Mouse (Mus musculus): ENCODE data around the gene Slc37a1. TPM values are rescaled to one million over a fixed set of nuclear protein-coding genes. Genes with fewer than 3 reads are reported as not detected.

Slc37a1 gene
- polyA plus RNA-seq, 2 experiments from 2014 or later = 29.9 to 42.6 TPM

DNA sequence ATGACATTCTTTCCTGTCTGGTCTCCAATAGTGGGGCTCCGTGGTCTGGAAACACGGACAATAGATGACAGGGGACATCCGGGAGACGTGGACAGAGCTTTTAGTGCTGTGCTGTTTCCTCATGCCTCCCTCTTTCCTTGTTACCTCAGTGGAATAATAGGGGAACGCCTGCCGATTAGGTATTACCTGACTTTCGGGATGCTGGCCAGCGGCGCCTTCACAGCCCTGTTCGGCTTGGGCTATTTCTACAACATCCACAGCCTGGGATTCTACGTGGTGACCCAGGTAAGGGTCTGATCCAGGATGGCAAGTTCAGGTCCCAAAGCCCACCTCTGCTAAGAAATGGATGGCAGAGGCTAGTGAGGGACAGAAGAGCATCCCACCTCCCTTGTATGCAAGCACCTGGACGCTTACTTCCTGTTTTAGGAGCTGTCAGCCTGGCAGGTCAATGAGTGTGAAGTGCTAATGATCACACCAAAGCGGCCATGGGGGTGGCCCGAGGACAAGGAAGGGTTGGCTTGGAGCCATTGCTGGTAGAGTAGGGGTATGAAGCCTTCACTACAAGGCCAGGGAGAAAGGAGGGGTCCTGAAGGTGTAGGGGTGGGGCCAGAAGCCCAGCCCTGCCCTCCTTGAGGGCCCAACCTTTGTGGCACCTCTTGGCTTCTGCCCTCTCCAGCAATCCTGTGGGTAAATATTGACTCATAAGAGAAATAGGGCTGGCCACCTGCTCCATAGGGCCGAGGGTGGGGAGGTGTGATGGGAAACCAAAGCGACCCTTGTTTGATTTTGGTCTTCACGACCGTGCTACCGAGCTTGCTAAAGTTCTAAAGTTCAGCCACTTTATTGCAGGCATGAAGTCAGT is 32.5 kb downstream of the Slc37a1 start:
- no peak for ATAC-seq

DNA sequence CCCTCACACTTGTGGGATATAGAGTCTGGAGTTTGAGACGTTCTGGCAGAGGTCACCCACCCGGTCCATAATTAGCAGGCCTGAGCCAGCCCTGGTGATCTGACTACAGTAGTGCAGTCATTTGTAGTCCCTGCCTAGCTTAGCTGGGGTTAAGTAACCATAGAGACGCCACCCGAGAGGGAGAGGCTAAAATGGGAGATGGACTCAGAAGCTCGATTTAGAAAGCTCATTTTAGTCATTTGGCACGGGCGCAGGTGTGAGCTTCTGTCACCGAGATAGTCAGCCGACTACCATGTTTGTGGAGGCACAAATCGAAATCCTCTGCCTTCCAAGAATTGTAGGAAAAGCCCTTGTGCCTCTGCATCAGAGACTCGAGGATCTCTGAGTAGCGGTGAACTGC is 34.8 kb downstream of the Slc37a1 start:
- no peak for ATAC-seq

DNA sequence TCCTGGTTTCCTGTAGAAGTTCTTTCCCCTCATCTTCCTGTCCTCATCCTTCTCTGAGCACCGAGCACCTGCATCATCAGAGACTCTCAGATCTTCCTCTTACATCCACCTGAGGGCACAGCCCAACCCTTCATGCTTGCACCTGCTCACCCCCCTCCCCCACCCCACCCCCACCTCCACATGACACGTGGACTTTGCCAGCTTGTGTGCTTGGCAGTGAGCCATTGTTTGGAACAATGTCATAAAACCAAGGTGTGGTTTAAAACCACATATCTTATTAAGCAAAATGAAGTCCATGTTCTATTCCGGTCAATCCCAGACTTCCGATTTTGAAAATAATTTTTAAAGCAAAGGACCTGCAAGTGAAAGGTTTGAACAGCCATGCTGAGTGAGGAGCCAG is 35.9 kb downstream of the Slc37a1 start:
- no peak for ATAC-seq

DNA sequence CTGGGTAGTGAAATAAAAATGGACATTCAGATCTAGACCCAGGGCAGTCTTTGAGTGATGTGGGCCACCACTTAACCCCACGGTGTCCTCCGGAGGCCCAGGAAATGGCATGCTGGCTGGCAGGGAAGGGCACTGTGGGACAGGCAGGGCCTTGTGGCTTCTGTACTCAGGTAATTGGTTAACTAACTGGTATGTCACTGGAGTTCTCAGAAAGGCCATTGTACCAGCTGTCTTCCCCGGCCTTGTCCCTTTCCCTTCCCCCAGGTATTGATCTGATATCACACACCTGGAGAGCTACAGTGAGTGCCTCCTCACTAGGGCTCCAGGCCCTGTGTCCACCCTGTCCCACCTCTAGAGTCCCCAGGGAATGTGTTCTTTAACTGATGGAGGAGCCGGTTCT is 36.8 kb downstream of the Slc37a1 start:
- ATAC-seq = no peak

DNA sequence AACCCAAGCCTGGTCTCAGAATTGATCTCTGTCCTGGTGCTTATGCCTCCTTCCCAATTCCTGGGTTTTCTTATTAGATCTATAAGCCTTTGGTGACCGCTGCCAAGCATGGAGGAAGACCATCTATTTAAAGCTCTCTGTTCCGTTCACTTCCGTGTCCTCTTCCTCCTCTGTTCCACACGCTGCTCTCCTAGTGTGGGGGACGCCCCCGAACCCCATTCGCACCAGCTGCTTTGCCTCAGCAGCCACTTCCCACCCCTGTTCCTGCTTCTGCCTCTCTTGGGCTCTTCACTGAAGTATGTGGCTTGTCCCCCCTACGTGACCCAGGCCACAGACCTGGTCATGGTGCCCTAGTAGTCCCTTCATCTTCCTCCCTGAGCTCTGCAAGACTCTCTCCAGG is 37.6 kb downstream of the Slc37a1 start:
- ATAC-seq = no peak

DNA sequence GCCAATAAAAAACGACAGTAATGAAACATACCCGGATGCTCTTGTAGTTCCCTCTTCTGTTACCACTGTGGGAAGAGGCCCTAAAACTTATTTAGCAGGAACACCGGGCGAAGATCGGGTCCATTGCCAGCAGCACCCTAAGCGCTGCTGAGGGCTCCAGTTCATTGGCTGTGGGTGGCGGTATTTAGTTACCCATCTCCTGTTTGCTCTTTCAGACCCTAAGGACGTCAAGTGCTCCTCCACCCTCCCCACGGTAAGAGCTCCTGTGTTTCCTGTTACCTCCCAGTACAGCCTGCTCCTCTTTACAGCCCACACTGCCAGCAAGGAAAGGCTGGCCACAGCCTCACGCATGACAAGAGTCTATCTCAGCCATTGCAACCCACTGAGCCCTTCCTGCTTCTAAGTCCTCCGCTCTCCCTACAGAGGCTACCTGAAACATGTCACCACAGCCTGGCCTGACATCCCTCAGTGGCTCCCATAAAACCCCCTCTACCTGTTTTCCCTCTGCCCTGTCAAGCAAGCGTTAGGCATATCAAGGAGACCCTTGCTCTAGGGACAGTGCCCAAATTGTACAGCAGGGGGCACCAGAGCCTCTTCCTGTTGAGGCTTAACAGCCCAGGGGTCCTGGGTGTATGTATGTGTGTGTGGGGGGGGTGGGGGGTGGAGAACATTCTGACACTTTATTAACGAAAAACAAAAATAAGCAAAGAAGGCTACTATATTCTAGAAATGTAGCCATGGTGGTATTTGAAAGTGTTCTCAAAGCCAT is 39.0 kb downstream of the Slc37a1 start:
- ATAC-seq = no peak

DNA sequence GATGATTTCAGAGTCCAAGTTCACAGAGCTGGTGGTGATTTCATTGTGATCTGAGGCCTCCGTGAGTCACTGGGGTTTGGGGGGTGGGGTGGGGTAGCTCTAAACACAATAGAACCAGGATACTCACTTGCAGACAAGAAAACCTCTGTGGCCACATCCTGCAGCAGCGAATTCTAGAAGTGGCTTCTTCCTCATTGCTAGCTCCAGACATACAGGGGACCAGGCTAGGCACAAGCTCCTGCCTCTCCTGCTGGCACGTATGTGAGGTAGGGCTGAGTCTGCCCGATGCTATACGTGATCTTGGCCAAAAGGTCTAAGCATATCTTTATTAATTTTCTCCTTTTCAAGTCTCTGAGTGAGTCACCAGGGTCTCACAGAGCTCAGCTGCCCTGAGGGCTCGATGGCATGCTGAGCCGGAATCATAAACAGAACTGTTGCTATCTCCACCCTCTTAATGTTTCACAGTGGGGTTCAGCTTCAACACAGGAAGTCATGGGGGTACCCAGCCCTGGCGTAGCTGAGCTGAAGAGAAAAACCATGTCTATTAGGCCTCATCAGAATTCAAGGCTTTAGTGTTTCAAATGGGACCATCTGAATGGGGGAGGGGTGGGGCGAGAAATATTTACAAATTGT is 39.7 kb downstream of the Slc37a1 start:
- peak; percentile 29 for ATAC-seq

DNA sequence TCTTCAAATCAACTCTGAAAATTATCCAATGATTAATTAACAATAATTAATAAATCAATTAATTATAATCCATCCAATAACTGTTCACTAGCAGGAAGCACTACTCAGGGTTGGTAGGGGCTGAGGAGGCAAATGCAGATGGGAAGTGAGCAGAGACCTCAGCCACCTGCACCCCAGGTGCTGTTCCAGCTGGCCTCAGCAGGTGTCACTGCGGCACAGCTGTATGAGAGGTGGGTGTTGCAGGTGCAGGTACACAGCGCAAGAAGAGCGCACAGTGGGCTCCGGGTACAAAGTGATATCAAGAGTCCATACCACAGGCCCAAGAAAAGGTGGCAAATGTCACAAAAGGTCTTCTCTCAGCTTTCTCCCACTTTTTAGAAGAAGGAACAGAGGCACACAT is 41.9 kb downstream of the Slc37a1 start:
- no peak for ATAC-seq

DNA sequence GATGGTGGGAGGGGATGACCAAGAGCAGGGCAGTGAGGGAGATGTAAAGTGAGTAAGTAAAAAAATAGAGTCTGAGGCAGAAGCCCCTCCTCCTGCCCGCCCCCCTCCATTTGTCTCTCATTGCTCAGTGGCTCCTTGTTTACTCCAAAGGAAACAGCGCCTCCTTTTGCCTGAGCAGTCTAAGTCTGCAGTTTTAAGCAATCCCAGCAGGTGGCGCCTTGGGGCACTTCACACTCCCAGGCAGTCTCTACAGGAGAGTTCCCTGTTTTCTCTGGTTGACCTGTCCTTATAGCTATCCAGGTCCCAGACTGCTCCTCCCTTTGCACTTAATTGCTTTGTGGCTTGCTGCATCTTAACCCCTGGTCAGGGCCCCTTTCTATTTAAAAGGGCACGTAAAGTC is 44.0 kb downstream of the Slc37a1 start:
- no peak for ATAC-seq

DNA sequence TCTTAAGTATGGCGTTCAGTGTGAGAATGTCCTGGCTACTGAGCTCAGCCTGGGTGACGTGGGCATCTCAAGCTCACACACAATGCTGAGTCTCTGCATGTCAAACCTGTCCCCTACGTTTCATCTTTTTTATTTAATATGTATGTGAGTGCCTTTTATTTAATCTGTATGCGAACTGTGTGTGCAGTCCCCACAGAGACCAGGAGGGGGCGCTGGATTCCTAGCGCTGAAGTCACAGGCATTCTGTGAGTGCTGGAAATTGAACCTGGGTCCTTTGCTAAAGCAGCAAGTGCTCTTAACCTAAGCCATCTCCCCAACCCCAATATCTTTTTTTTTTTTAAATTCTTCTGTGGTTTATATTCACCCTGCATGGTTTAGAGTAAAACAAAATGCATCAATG is 44.7 kb downstream of the Slc37a1 start:
- no peak for ATAC-seq

DNA sequence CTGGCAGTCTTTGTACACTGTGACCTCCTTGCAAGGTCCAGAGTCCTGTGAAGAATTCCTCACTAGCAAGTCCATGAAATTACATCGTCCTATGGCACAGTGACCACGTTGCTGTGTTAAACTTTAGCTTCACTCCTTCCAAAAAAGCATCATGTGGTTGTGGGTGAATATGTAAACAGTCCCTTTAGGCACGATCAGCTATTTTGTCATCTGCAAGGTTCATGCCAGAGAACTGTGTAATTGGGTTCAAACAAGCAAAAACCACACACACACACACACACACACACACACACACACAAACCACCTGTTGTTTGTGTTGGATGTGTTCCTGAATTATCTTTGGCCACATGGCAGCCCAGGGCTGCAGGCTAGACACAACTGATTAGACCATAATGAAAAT is 45.3 kb downstream of the Slc37a1 start:
- ATAC-seq = no peak

DNA sequence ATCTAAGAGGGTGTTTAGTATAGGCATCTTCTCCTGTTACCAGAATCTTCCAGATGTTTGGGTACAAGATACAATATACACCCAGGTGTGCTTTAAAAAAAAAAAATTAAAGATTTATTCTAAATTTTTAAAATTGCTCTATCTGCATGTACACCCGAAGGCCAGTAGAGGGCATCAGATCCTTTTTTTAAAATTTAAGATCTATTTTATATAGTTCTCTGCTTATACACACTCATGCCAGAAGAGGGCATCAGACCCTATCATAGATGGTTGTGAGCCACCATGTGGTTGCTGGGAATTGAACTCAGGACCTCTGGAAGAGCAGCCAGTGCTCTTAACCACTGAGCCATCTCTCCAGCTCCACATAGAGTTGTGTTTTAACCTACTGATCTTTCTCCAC is 45.7 kb downstream of the Slc37a1 start:
- no peak for ATAC-seq

DNA sequence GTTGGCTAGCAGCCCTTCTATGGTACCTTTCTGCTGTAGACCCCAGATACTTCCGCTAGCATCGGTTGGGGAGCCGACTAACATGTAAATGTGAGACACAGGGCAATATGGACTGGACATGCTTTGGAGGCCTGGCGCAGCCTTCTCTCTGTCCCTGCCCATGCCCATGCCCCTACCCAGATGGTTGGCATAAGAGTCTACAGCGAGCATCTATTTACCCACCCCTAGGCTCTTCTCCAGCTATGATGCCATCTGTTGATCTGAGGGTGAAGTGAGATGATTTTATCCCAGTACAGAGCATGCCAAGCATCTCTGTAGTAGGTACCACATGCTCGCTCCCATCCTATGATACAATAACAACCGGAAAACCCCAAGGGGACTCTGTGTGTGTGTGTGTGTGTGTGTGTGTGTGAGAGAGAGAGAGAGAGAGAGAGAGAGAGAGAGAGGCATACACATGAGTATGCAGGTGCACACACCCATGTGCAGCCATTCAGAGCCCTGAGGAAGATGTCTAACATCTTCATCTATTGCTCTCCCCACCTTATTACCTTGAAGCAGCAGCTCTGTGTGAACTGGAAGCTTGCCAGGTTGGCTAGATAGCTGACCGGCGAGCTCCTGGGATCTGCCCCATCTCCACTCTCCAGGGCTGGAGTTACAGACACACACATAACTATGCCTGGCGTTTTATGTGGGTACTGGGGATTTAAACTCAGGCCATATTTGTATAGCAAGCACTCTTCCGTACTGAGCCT is 48.1 kb downstream of the Slc37a1 start:
- ATAC-seq = no peak

DNA sequence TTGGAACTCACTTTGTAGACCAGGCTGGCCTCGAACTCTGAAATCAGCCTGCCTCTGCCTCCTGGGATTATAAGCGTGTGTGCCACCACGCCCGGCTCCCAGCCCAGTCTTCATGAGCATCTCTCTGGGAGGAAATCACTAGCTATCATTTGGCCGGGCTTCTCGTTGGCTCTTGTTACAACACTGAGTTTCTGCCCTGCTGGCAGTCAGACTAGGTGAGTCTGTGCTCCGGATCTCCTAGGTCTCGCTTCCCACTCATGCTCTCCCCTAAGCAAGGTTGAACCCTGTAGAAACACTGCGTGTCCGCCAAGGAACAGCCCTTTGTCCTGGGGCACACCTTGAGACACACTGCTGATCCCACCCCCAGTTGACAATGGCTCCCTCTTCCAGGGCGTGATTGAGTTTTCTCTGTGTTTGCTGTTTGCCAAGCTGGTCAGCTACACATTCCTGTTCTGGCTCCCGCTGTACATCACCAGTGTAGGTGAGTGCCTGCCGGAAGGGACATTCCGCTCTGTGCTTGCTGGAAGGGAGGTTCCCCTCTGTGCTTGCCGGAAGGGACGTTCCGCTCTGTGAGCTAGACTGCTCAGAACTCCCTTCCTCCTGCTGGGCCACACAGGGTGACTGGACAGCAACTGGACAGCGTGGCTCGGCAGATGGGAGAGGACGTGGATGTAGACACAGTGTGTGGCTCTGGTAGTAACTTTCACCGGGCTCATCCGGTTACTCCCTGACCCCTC is 48.9 kb downstream of the Slc37a1 start:
- ATAC-seq = no peak

DNA sequence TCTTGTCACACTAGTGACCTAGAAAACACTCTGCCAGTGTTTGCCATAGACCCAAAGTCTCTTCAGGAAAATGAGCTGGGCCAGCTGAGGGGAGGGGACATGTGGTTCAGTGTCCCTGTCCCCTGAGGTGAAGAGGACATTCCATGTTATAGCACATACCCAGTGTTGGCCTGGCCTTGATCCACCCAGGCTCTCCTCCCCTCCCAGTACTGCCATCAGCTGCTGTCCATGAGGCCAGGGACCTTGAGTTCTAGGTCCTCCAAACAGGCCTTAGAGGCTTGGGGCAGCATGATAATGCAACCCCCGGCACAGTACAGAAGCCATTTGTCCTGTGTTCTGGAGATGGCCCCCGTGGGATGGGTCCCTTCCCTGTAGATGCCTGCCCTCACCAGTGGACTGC is 53.2 kb downstream of the Slc37a1 start:
- ATAC-seq = no peak

DNA sequence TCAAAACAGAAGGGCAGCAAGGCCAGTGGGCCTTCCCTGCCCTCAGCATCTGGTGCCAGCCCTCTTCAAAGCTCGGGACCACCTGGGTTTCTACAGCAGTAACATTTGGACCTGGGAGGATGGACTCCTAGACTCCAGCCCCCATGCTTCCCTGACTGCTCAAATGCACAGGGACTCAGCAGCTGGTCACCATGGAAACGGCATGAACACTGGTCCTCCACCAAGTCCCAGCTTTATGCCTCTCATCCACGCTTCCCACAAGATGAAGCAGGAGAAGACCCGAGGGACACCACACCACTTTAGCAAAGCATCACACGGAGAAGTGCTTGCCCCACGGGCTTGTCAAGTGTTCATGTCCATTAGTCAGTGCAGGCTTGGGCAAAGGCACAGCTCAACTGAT is 55.6 kb downstream of the Slc37a1 start:
- no peak for ATAC-seq

DNA sequence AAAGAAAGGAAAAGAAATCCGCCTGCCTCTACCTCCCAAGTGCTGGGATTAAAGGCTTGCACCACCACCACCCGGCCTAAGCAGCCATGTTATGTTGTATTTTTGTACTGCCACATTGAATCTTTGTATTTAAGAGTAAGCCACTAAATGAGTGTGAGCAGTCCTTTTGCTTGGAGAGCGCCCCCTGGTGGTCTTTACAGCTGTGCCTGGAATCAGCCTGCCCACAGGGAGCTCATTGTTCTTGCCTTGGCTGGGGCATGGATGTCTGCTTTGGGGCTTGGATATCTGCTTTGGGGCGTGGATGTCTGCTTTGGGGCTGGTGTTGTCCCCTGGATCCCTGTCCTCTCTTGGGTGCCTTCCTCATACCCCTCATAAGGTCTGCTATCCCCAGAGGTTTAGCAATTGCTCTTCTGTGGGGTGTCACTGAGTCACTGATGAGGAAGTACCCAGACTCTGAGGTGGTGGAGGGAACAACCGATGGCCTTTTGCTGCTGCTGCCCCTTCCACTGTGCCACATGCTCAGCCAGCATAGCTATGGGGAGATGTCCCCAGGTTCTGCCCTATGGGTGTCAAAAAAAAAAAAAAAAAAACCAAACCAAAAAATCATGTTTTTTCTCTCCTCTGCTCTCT is 57.7 kb downstream of the Slc37a1 start:
- ATAC-seq = peak; percentile 74

DNA sequence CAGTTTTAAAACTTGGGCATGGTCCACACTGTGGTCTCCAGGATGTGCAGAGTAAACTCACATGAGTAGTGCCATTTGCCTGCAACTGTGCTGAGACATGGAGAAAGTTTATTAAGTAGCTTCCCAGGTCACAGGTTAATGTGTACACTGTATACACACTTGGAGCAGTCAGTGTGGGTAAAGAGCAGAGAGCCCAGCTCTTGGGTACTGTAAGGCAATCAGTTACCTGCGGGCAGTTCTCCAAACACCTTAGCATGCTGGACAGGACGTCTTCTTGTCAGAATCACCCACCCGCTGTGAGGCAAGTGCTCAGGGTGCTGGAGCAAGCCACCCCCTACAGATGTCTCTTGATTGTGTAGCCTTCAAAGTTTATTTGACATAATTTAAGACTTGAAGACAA is 58.2 kb downstream of the Slc37a1 start:
- no peak for ATAC-seq

DNA sequence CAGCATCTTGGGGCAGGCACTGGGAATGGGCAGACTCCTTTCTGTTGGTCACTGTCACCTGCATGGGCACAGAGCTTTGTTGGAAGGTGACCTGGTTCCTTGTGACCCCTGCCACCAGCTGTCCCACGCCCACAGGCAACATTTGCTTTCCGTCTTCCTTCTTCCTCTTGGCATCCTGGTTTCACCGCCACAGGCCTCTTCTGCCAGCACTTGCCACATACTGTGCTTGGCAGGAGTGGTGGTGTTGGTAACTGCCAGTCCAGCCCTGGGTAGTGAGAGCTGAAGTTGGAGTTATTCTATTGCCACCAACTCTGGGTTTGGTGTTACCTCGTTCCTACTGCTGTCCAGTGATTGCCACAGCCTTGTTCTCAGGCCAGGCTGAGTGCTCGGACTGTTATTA is 61.5 kb downstream of the Slc37a1 start:
- no peak for ATAC-seq

DNA sequence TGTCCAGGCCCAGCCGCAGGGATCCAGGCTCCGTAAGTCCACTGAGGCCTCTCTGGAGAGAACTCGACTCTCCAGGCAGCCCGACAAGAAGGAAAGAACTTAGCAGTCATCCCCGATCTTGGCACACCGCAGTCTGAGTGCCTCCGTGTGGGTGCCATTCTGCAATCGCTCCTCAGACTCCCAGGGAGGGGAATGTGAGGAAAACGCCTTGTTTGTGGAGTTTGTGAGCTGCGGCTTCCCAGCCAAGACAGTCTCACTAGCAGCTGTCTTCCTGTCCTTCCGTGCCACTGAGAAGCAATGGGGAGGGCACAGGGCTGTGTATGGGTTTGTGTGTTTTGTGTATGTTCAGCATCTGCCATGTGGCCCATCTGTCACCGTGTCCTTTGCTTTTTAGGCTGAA is 62.8 kb downstream of the Slc37a1 start:
- ATAC-seq = no peak

DNA sequence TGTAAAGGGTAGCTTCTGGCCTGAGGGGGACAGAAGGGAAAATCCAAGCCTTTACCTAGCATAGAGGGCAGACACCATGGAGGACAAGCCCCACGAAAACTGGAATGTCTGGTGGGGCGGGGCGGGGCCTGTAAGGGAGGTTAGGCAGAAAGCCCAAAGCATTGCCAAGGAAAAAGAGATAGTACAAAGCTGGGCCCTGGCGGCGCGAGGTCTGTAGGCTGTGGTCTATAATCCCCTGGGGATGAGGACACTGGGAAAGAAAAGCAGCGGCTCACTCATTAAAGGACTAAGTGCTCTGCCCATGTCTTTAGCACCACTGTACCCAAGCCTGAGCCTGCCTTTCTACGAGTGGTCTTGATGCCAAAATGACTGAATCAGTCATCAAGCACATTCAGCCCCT is 65.4 kb downstream of the Slc37a1 start:
- ATAC-seq = no peak

DNA sequence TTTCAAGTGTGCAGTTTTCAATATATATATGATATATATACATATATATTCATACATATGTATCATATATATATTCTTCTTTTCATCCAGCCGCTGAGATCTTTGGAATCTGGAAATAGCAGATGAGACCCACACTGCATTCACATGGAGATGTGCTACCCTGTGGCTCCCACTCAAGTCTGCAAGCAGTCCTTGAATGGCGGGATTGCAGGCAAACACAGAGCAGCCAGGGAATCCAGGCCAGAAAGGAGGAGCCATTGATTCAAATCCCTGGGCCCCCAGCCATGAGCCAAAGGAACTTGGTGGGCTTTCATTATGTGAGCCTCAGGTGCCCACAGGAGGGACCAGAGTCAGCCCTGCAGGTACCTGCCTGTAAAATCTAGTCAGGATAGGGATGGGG is 66.7 kb downstream of the Slc37a1 start:
- ATAC-seq = no peak

Measured in CD4-positive, CD25-positive, alpha-beta regulatory T cell, adult 4 months (primary cell).